Mouse (Mus musculus): Measurements from ENCODE around the gene Slc7a7. TPM values are rescaled to one million over a fixed set of nuclear protein-coding genes. Genes with fewer than 3 reads are reported as not detected.

Slc7a7 gene
- polyA plus RNA-seq, 1 experiment from 2014 or later: 5.3 TPM

DNA sequence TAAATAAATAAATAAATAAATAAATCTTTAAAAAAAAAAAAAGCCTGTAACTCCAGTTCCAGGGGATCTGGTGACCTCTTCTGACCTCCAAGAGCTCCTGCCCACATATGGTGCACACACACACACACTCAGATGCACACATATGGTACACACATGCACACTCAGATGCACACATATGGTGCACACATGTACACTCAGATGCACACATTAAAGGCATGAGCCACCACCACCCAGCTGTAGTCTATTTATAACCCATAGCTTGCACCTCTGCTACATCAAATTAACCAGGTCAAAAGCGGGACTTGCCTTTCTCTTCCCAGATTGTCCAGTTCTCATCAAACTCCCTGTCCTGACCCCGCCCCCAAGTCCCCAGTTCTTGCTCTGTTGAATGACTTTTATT lies 3.4 kb upstream of the Slc7a7 start:
- no peak overlapping the region for H3K4me3 ChIP-seq (replicated peaks)
- H3K36me3 ChIP-seq: no peaks in the 10 kb centered on the region
- peaks cover 16% of the 10 kb centered on the region for H3K27me3 ChIP-seq
- H3K4me1 ChIP-seq (replicated peaks): peaks cover 9% of the 10 kb centered on the region
- H3K4me2 ChIP-seq (replicated peaks): no peak overlapping the region
- H3K27ac ChIP-seq: no peak overlapping the region
- H3K9me3 ChIP-seq: no peaks in the 10 kb centered on the region
- ATAC-seq: no peak
- H3K9ac ChIP-seq (replicated peaks): no peak overlapping the region
- WGBS: 85% methylated on average over 2 of the region's 2 CpGs

DNA sequence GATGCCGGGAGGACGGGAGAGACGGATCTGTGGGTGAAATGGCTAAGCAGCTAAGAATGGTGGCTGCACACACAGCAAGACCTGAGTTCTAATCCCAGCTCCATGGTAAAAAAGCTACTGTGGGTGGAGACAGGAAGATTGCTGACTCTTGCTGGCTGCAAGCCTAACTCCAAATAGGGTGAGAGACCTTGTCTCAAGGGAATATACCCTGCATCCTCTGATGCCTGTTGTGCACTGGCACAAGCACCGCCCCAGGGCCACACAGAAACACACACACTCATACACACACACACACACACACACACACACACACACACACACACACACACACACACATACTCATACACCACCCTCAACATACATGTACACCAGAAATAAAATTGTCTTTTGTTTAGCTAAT lies 750 bp downstream of the Slc7a7 start:
- Histone ChIP-seq H3K9me3 (no peaks in the 10 kb centered on the region), H3K4me2 (replicated peaks) (no peak overlapping the region), H3K27ac (no peak overlapping the region), H3K36me3 (no peaks in the 10 kb centered on the region), H3K9ac (replicated peaks) (no peak overlapping the region), H3K4me1 (replicated peaks) (peaks cover 16% of the 10 kb centered on the region), H3K4me3 (replicated peaks) (no peak overlapping the region), H3K27me3 (peaks cover 38% of the 10 kb centered on the region)
- 41% methylated on average over 3 of the region's 4 CpGs for WGBS
- no peak for ATAC-seq

DNA sequence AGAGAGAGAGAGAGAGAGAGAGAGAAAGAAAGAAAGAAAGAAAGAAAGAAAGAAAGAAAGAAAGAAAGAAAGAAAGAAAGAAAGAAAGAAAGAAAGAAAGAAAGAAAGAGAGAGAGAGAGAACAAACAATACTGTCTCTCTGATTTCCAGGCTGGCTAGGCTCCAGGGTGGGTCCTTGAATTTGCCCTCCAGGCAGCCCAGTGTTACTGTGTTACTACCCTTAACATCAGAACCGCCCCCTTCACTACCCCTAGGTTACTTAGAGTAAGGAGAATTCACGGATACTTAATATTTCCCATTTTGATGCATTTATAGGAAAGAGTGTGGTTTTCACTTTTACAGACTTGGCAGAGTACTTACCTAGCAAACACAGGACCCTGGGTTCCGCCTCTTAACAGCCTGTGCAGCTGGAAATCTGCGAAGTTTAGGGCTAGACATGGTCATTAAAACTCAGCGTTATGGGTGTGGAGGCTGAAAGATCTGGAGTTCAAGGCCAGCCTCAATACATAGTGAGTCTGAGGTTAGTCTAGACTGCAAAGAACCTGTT lies 1.3 kb downstream of the Slc7a7 start:
- Histone ChIP-seq H3K27ac (no peak overlapping the region), H3K9ac (replicated peaks) (no peak overlapping the region), H3K36me3 (no peaks in the 10 kb centered on the region), H3K4me2 (replicated peaks) (no peak overlapping the region), H3K4me1 (replicated peaks) (peaks cover 16% of the 10 kb centered on the region), H3K27me3 (peaks cover 38% of the 10 kb centered on the region), H3K9me3 (no peaks in the 10 kb centered on the region), H3K4me3 (replicated peaks) (no peak overlapping the region)
- no peak for ATAC-seq
- 38% methylated on average over 5 of the region's 5 CpGs for WGBS

GRCm38 (mm10) chr14:54415241-54416020 lies 2.1 kb downstream of the Slc7a7 start:
- 7% methylated on average over 13 of the region's 13 CpGs for WGBS
- Histone ChIP-seq H3K4me3 (replicated peaks) (no peak overlapping the region), H3K4me2 (replicated peaks) (no peak overlapping the region), H3K36me3 (no peaks in the 10 kb centered on the region), H3K27ac (no peak overlapping the region), H3K27me3 (peaks cover 38% of the 10 kb centered on the region), H3K9me3 (no peaks in the 10 kb centered on the region), H3K9ac (replicated peaks) (no peak overlapping the region), H3K4me1 (replicated peaks) (peaks cover 16% of the 10 kb centered on the region)
- ATAC-seq: no peak

GRCm38 (mm10) chr14:54413877-54414700 lies 3.5 kb downstream of the Slc7a7 start:
- H3K27me3 ChIP-seq: peaks cover 38% of the 10 kb centered on the region

DNA sequence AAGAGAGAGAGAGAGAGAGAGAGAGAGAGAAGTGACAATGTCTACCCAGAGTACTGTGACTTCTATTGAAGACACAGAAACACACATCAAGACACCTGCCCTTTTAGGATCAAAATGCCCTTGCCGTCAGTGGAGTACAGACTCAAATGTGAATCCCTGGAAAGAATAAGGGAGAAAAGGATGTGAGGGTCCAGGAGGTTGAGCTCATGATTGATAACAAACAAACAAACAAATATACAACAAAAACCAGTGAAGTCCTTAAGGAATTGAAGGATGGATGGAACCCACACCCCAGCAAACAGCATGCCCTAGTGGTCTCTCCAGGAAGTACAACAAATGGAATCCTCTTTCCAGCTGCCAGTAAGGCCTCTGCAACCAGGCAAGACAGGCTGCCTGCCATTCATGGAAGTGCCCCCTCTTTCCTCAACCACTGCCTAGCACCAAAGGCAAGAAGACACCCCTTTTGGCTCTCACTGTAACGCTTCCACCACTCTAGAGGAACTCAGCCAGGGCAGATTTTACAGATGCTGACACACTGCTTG lies 4.9 kb downstream of the Slc7a7 start:
- H3K9ac ChIP-seq (replicated peaks): no peak overlapping the region
- H3K27ac ChIP-seq: no peak overlapping the region
- 40% methylated on average over 2 of the region's 2 CpGs for WGBS
- ATAC-seq: no peak
- H3K36me3 ChIP-seq: no peaks in the 10 kb centered on the region
- H3K4me1 ChIP-seq (replicated peaks): peaks cover 24% of the 10 kb centered on the region
- H3K4me3 ChIP-seq (replicated peaks): no peak overlapping the region
- H3K9me3 ChIP-seq: no peaks in the 10 kb centered on the region
- peaks cover 36% of the 10 kb centered on the region for H3K27me3 ChIP-seq
- no peak overlapping the region for H3K4me2 ChIP-seq (replicated peaks)

More at GRCm38 (mm10) chr14:54413877-54414700, 3.5 kb downstream of the Slc7a7 start:
- Histone ChIP-seq H3K9me3 (no peaks in the 10 kb centered on the region), H3K36me3 (no peaks in the 10 kb centered on the region), H3K4me2 (replicated peaks) (no peak overlapping the region), H3K4me3 (replicated peaks) (no peak overlapping the region), H3K27ac (no peak overlapping the region), H3K4me1 (replicated peaks) (peaks cover 25% of the 10 kb centered on the region), H3K9ac (replicated peaks) (no peak overlapping the region)
- WGBS: 10% methylated on average over 18 of the region's 18 CpGs
- ATAC-seq: no peak; the same call in 1 of the 2 replicates

- no peak for ATAC-seq
- 29% methylated on average over 9 of the region's 9 CpGs for WGBS
- Histone ChIP-seq H3K4me3 (replicated peaks) (no peak overlapping the region), H3K4me2 (replicated peaks) (no peak overlapping the region), H3K27me3 (peaks cover 30% of the 10 kb centered on the region), H3K9me3 (no peaks in the 10 kb centered on the region), H3K27ac (no peak overlapping the region), H3K4me1 (replicated peaks) (peaks cover 21% of the 10 kb centered on the region), H3K9ac (replicated peaks) (no peak overlapping the region), H3K36me3 (no peaks in the 10 kb centered on the region)
Measured at GRCm38 (mm10) chr14:54412000-54412576, 5.5 kb downstream of the Slc7a7 start.

DNA sequence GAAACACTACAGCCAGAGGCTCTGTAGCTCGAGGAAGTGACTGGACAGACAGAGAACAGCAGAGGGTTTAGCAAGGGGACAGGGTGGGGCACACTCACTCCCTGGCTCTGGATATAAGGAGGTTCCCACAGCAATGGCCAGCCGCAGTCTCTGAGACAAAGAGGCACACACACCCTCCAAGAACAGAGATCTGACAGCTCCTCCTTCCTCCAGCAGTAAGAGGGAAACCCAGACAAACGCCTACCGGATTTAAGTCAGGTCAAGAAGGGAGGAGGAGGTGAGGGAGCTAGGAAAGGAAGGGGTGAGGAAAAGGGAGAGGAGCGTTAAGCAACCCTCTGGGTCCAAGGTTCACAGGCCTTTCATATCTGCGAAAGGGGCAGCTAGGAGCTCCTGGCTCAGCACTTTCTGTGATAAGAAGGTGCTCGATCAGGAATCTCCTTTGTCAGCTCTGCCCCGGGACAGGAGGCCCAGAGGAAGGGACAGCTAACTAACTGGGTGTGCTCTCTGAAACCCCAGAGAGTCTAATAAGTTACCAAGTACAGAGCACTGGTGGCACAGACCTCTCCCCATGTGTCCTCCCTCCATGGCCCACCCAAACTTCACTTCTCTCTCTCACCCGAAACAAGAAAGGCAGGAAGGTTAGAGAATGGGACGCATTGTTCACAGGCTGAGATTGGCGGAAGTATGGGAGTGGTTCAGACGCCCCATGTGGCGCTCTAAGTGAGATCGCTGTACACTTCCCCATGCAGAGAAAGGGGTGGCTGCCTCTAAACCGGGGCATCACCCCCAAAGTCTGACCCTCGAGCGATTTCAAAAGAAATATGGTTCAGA lies 7.4 kb downstream of the Slc7a7 start:
- Histone ChIP-seq H3K4me3 (replicated peaks) (no peak overlapping the region), H3K27me3 (peaks cover 16% of the 10 kb centered on the region), H3K36me3 (no peaks in the 10 kb centered on the region), H3K27ac (no peak overlapping the region), H3K4me1 (replicated peaks) (peaks cover 17% of the 10 kb centered on the region), H3K4me2 (replicated peaks) (no peak overlapping the region), H3K9ac (replicated peaks) (peak overlapping the region; percentile 34), H3K9me3 (no peaks in the 10 kb centered on the region)
- WGBS: 43% methylated on average over 17 of the region's 17 CpGs
- no peak for ATAC-seq

DNA sequence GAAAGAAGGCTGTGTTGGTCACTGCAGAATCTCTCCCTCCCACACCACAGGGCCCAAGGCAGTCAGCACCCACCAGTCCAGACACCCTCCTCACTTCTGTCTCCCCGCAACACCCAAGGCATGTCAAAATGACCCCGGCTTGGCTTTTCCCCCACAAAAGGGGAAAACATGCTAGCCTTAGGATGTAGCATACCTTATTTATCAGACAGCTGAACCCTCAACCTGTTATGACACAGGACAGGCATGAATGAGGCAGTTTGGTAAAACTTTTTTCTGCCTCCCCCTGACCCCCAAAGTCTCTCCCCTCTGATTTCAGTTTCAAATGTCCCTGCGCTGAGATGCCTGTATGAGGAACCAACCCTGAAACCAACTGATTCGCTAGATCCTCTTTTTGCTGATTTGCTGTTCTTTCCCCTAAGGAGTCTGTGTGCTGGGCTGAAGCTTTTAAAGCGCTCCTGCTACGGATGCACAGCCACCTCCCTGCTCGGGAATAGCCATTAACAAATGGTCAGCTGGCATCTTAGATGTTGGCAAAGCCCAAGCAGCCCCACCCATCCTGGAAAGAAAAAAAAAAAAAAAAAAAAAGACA lies 8.4 kb downstream of the Slc7a7 start:
- no peak for ATAC-seq
- 75% methylated on average over 7 of the region's 7 CpGs for WGBS
- H3K36me3 ChIP-seq: no peaks in the 10 kb centered on the region

DNA sequence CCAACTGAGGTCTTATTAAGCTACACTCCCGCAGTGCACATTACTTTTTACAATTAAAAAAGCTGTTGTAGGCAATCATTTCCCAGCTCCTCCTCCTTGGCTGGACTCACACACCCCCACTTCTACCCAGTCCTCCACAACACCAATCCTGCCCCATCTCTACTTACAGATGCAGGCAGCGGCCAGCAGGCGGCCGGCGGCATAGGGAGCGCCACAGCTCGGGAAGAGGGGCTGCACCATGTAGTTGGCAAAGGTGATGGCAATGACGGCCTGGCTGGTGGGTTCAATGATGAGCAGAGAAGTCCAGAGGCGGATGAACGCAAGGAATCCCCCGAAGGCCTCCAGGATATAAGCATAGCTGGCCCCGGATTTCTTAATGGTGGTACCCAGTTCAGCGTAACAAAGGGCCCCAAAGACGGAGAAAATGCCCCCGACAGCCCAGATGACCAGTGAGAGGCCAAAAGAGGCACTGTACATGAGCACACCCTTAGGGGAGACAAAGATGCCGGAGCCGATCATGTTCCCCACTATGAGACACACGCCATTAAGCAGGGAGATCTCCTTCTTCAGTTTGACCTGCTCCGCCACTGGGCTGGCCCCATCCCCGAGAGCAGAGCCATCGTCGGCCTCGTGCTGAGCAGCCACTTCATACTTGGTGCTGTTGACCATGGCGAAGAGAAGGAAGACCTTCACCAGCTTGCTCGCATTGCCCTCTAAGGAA lies 9.1 kb downstream of the Slc7a7 start:
- Histone ChIP-seq H3K27me3 (no peaks in the 10 kb centered on the region), H3K4me2 (replicated peaks) (no peak overlapping the region; the same call in 1 of the 2 replicates), H3K36me3 (no peaks in the 10 kb centered on the region), H3K4me1 (replicated peaks) (peaks cover 9% of the 10 kb centered on the region), H3K9me3 (no peaks in the 10 kb centered on the region), H3K4me3 (replicated peaks) (no peak overlapping the region), H3K27ac (no peak overlapping the region), H3K9ac (replicated peaks) (no peak overlapping the region)
- ATAC-seq: no peak
- 83% methylated on average over 25 of the region's 25 CpGs for WGBS

More for the DNA sequence above, 8.4 kb downstream of the Slc7a7 start:
- Histone ChIP-seq H3K27me3 (peaks cover 6% of the 10 kb centered on the region), H3K9ac (replicated peaks) (no peak overlapping the region), H3K4me3 (replicated peaks) (no peak overlapping the region), H3K27ac (no peak overlapping the region), H3K9me3 (no peaks in the 10 kb centered on the region), H3K4me2 (replicated peaks) (no peak overlapping the region; the same call in 1 of the 2 replicates), H3K4me1 (replicated peaks) (peaks cover 14% of the 10 kb centered on the region)

All from midbrain, embryonic 13.5 days (tissue).